Mouse (Mus musculus): ENCODE measurements around the gene Itln1.
"Not testable (repeated sequence)": the region's sequence is repeated elsewhere in the genome, so short reads cannot be mapped to it uniquely, and the experiment has no call there.

Gene Itln1

GRCm38 (mm10) chr1:171513234-171513633, 21.9 kb downstream of the Itln1 start:
- no peak for DNase-seq (ENCODE audit: low read depth)

GRCm38 (mm10) chr1:171504586-171504985, 30.5 kb downstream of the Itln1 start:
- DNase-seq (ENCODE audit: low read depth): no peak

GRCm38 (mm10) chr1:171503592-171504291, 31.4 kb downstream of the Itln1 start:
- peak; percentile 15 for DNase-seq (ENCODE audit: low read depth)

GRCm38 (mm10) chr1:171503250-171503591, 31.9 kb downstream of the Itln1 start, which contains the start of gene Alyref2:
Gene Alyref2 (plus strand): TSS chr1:171503478.
- peak; percentile 83 for DNase-seq (ENCODE audit: low read depth)

GRCm38 (mm10) chr1:171502388-171503249, 32.5 kb downstream of the Itln1 start:
- peak; percentile 80 for DNase-seq (ENCODE audit: low read depth)

GRCm38 (mm10) chr1:171501636-171502080, 33.4 kb downstream of the Itln1 start:
- DNase-seq (ENCODE audit: low read depth): peak; percentile 15

- no peak for DNase-seq (ENCODE audit: low read depth)
Observed at GRCm38 (mm10) chr1:171501016-171501610, 34.0 kb downstream of the Itln1 start.

- DNase-seq (ENCODE audit: low read depth): no peak
Observed at GRCm38 (mm10) chr1:171499856-171500255, 35.2 kb downstream of the Itln1 start.

- DNase-seq (ENCODE audit: low read depth): no peak
Observed at GRCm38 (mm10) chr1:171495371-171495770, 39.7 kb downstream of the Itln1 start.

- no peak for DNase-seq (ENCODE audit: low read depth)
Observed at GRCm38 (mm10) chr1:171494241-171494640, 40.9 kb downstream of the Itln1 start.

- peak; percentile 44 for DNase-seq (ENCODE audit: low read depth)
Observed at GRCm38 (mm10) chr1:171478968-171479367, 56.1 kb downstream of the Itln1 start.

- no peak for DNase-seq (ENCODE audit: low read depth)
Observed at GRCm38 (mm10) chr1:171477758-171478545, 57.1 kb downstream of the Itln1 start.

GRCm38 (mm10) chr1:171477123-171477522, 58.0 kb downstream of the Itln1 start:
- no peak for DNase-seq (ENCODE audit: low read depth)

- DNase-seq (ENCODE audit: low read depth): no peak
Observed at GRCm38 (mm10) chr1:171473920-171474640, 61.0 kb downstream of the Itln1 start.

GRCm38 (mm10) chr1:171473506-171473905, 61.6 kb downstream of the Itln1 start:
- DNase-seq (ENCODE audit: low read depth): no peak

- DNase-seq (ENCODE audit: low read depth): not testable (repeated sequence)
Observed at GRCm38 (mm10) chr1:171471941-171472340, 63.2 kb downstream of the Itln1 start.

- DNase-seq (ENCODE audit: low read depth): no peak
Observed at GRCm38 (mm10) chr1:171471452-171471851, 63.6 kb downstream of the Itln1 start.

- peak; percentile 70 for DNase-seq (ENCODE audit: low read depth)
Observed at GRCm38 (mm10) chr1:171470896-171471295, 64.2 kb downstream of the Itln1 start.

- DNase-seq (ENCODE audit: low read depth): peak; percentile 51
Observed at GRCm38 (mm10) chr1:171470371-171470871, 64.7 kb downstream of the Itln1 start.

GRCm38 (mm10) chr1:171469678-171470077, 65.4 kb downstream of the Itln1 start:
- no peak for DNase-seq (ENCODE audit: low read depth)

Measured in fibroblast of lung, adult 2 months (primary cell).